Mouse (Mus musculus) small intestine, adult 2 months (tissue): ENCODE measurements around the gene Iffo1. TPM values are rescaled to one million over a fixed set of nuclear protein-coding genes. Genes with fewer than 3 reads are reported as not detected.

Experiments
- H3K27ac ChIP-seq: fragments of 200-500 bp; 2 replicates; pipeline ENCODE4 v1.5.1; 2012; ENCODE audit warnings: low read depth, low read length, control low read depth, inconsistent platforms; ENCODE audit not compliant: insufficient read depth
- H3K27me3 ChIP-seq: fragments of 200-500 bp; 2 replicates; pipeline ENCODE4 v1.6.1; 2012; ENCODE audit warnings: mild to moderate bottlenecking, moderate library complexity, low read length, inconsistent platforms; ENCODE audit not compliant: control insufficient read depth, insufficient read depth
- H3K36me3 ChIP-seq: fragments of 200-500 bp; 2 replicates; pipeline ENCODE4 v1.6.1; 2012; ENCODE audit warnings: mild to moderate bottlenecking, low read length, control low read depth, inconsistent platforms; ENCODE audit not compliant: control insufficient read depth, insufficient read depth
- H3K4me1 ChIP-seq: fragments of 200-500 bp; 2 replicates; pipeline ENCODE4 v1.6.1; 2012; ENCODE audit warnings: low read length, inconsistent platforms, mixed read lengths; ENCODE audit not compliant: control insufficient read depth, insufficient read depth, insufficient read length
- H3K4me3 ChIP-seq: fragments of 200-500 bp; 2 replicates; pipeline ENCODE4 v1.5.1; 2012; ENCODE audit warnings: low read depth, mild to moderate bottlenecking, control low read depth, inconsistent platforms, low read length, moderate library complexity
- CTCF ChIP-seq: fragments of 200-500 bp; IDR thresholded peaks from 2 replicates; pipeline ENCODE4 v1.5.1; 2012; ENCODE audit warnings: low read depth, mild to moderate bottlenecking, control low read depth, inconsistent platforms, low read length, moderate library complexity, mixed read lengths; ENCODE audit not compliant: insufficient replicate concordance, insufficient read length; ENCODE audit errors: extremely low read depth
- POLR2A ChIP-seq: fragments of 200-500 bp; IDR thresholded peaks from 2 replicates; pipeline ENCODE4 v1.6.1; 2012; ENCODE audit warnings: low read depth, mild to moderate bottlenecking, control low read depth, inconsistent platforms, low read length, moderate library complexity
- WGBS: fragments of 180-500 bp; shearing (Covaris S2); methylation state at CpG from one replicate; pipeline ENCODE4 v1.1.7; 2018; 5-methylcytosine and 5-hydroxymethylcytosine counted together
- polyA plus RNA-seq: library from polyadenylated mRNA; depleted of rRNA; stranded (reverse); fragments of >200 nt; gene quantifications from 2 replicates; pipeline ENCODE4 v1.2.3, GENCODE M21; 2012

Iffo1 gene
- polyA plus RNA-seq, 1 experiment: 13.0 TPM

GRCm38 (mm10) chr6:125139747-125140146 is 5.3 kb upstream of the Iffo1 start:
- Histone ChIP-seq H3K27me3 (no peaks in the 10 kb centered on the region), H3K27ac (no peak overlapping the region), H3K4me3 (no peak overlapping the region), H3K36me3 (peaks cover 53% of the 10 kb centered on the region), H3K4me1 (no peaks in the 10 kb centered on the region)
- TF ChIP-seq POLR2A: no peak
- 90% methylated on average over 7 of the region's 7 CpGs for WGBS

- Histone ChIP-seq H3K4me1 (no peaks in the 10 kb centered on the region), H3K36me3 (peaks cover 38% of the 10 kb centered on the region), H3K27me3 (no peaks in the 10 kb centered on the region), H3K27ac (no peak overlapping the region), H3K4me3 (no peak overlapping the region)
- 83% methylated on average over 8 of the region's 8 CpGs for WGBS
- no peak for TF ChIP-seq CTCF
- TF ChIP-seq POLR2A: no peak
Observed at GRCm38 (mm10) chr6:125142436-125142835, 2.6 kb upstream of the Iffo1 start.

GRCm38 (mm10) chr6:125143128-125143527 is 1.9 kb upstream of the Iffo1 start:
- no peaks in the 10 kb centered on the region for H3K4me1 ChIP-seq
- no peak overlapping the region for H3K4me3 ChIP-seq
- H3K27ac ChIP-seq: no peak overlapping the region
- H3K36me3 ChIP-seq: peaks cover 34% of the 10 kb centered on the region
- WGBS: 75% methylated on average over 3 of the region's 3 CpGs
- no peak for TF ChIP-seq CTCF
- TF ChIP-seq POLR2A: no peak
- H3K27me3 ChIP-seq: no peaks in the 10 kb centered on the region

GRCm38 (mm10) chr6:125143904-125144303 is 1.1 kb upstream of the Iffo1 start:
- H3K27ac ChIP-seq: no peak overlapping the region
- H3K4me3 ChIP-seq: no peak overlapping the region
- H3K36me3 ChIP-seq: peaks cover 29% of the 10 kb centered on the region
- 83% methylated on average over 9 of the region's 9 CpGs for WGBS
- H3K4me1 ChIP-seq: no peaks in the 10 kb centered on the region; the same call in 1 of the 2 replicates
- TF ChIP-seq CTCF (no peak), POLR2A (no peak)
- H3K27me3 ChIP-seq: no peaks in the 10 kb centered on the region

GRCm38 (mm10) chr6:125145479-125145951 is 474 bp downstream of the Iffo1 start:
- WGBS: 26% methylated on average over 35 of the region's 35 CpGs
- no peaks in the 10 kb centered on the region; the same call in 1 of the 2 replicates for H3K4me1 ChIP-seq
- TF ChIP-seq POLR2A (no peak), CTCF (no peak)

GRCm38 (mm10) chr6:125146148-125146547 is 1.1 kb downstream of the Iffo1 start:
- Histone ChIP-seq H3K4me1 (no peaks in the 10 kb centered on the region; the same call in 1 of the 2 replicates), H3K4me3 (peak overlapping the region; percentile 24), H3K27ac (no peak overlapping the region), H3K36me3 (peaks cover 9% of the 10 kb centered on the region), H3K27me3 (no peaks in the 10 kb centered on the region)
- 64% methylated on average over 7 of the region's 7 CpGs for WGBS
- TF ChIP-seq CTCF: no peak
- no peak for TF ChIP-seq POLR2A

More at GRCm38 (mm10) chr6:125145479-125145951, 474 bp downstream of the Iffo1 start:
- Histone ChIP-seq H3K27ac (no peak overlapping the region), H3K27me3 (no peaks in the 10 kb centered on the region), H3K36me3 (peaks cover 15% of the 10 kb centered on the region), H3K4me3 (peak overlapping the region; percentile 64)

- no peak overlapping the region for H3K27ac ChIP-seq
- no peak for TF ChIP-seq CTCF
- no peak for TF ChIP-seq POLR2A
- H3K36me3 ChIP-seq: peaks cover 4% of the 10 kb centered on the region
- H3K4me3 ChIP-seq: no peak overlapping the region
- no peaks in the 10 kb centered on the region for H3K27me3 ChIP-seq
- WGBS: 68% methylated on average over 4 of the region's 4 CpGs
- H3K4me1 ChIP-seq: no peaks in the 10 kb centered on the region; the same call in 1 of the 2 replicates
Observed at GRCm38 (mm10) chr6:125146797-125147196, 1.8 kb downstream of the Iffo1 start.
